Mouse (Mus musculus): ENCODE measurements around the gene Atp23.

DNA sequence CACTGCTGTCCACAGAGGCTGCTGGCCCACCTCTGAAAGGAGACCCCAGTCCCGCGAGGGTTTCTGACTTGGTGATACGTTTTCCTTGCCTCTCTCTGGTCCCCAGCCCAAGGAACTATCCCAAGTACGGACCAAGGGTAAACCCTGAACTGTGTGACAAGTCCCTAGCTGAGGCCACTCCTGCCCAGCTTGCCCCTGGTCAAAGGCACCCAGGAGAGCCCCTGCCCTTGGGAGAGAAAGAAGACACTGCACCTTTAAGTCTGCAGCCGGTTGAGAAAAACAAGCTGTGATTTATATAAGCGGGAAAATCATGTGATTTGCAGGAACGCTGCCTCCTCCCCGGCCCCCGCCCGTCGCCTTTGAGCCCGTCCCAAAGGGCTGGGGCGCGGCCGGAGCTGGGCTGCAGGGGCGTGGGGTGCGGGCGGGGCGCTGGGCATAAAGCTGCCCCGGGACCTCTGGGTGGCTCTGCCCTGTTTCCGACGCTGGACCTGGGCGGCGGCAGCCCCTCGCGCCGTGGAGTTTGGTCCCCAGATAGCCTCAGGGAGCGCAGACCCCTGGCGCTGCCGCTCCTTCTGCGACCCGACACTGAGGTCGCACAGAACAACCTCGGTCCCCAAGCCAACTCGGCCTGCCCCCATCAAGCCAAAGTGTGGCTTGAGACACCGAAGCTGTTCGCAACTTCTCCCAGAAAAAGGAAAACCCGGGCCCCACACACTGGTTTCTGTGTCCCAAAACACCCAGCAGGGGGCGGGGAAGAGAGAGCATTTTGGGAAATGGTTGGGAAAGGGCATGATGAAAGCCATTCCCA, 27.1 kb upstream of the Atp23 start:
- TF ChIP-seq CTCF (IDR thresholded peaks at IDR 0.05; ENCODE audit: low read depth) (peak; percentile 81), EP300 (optimal IDR thresholded peaks at IDR 0.05) (no peak)
